Mouse (Mus musculus): Measurements from ENCODE around the gene Mapt. TPM values are rescaled to one million over a fixed set of nuclear protein-coding genes. Genes with fewer than 3 reads are reported as not detected.

Mapt gene
- polyA plus RNA-seq, 1 experiment from 2014 or later: 277 TPM

DNA sequence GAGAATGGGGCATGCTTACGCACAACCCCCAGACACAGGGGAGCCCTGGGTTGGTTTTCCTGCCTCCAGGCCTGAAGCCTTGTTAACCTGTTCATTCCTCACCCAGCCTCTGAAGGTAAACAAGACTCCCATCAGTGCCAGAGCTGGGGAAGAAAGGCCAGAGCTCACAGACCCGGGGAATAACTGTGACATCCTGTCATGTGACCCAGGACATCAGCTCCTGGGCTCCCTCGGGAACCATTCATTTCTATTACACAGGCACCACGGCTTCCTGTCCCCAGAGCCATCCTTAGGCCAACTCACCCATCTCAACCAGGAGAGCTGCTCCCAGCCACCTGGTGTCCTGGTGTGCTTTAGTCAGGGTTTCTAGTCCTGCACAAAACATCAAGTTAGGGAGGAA, 27.8 kb downstream of the Mapt start:
- Histone ChIP-seq H3K27me3 (no peaks in the 10 kb centered on the region), H3K4me3 (no peak overlapping the region), H3K4me2 (no peak overlapping the region), H3K4me1 (no peaks in the 10 kb centered on the region; the same call in 1 of the 2 replicates), H3K27ac (no peak overlapping the region), H3K9me3 (replicated peaks) (no peaks in the 10 kb centered on the region), H3K36me3 (ENCODE audit: poor library complexity, severe bottlenecking) (no peaks in the 10 kb centered on the region), H3K9ac (no peak overlapping the region)
- WGBS: 73% methylated on average over 4 of the region's 4 CpGs
- ATAC-seq: no peak

DNA sequence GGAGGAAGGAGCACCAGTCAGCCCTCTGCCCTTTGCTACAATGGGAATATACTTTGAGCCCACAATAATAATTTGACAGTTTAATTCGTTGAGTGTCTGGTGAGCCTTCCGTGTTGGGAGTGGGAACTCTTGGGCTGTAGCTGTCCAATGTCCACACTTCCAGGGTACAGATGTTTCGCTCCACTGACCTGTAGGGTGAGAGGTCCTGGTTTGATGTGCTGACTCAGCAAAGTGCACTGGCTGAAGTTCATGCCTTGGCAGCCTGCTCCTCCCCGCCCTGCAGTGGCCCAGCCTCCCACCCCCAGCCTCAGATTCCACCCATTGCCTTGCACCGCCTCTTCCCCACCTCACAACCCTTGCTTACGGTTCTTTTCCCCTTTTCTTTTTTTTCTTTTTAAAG, 33.5 kb downstream of the Mapt start:
- no peaks in the 10 kb centered on the region for H3K4me1 ChIP-seq
- H3K27me3 ChIP-seq: no peaks in the 10 kb centered on the region
- WGBS: 82% methylated on average over 6 of the region's 6 CpGs

DNA sequence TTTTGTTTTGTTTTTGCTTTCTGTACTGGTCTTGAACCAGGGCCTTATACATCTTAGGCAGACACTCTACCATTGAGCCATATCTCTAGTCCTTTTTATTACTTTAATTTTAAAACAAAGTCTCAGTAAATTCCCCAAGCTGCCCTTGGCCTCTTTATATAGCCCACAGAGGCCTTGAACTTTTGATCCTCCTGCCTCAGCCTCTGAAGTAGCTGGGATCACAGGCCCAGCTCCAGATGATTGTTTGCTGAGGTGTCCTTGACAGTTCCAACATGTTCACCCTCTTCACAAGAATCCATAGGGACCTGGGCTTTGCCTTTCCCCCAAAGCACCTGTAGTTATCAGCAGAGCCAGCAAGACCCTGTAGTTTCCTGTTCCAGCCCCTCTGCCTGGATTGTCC, 34.5 kb downstream of the Mapt start:
- Histone ChIP-seq H3K27me3 (no peaks in the 10 kb centered on the region), H3K9ac (no peak overlapping the region), H3K27ac (no peak overlapping the region), H3K4me3 (no peak overlapping the region), H3K4me2 (no peak overlapping the region), H3K9me3 (replicated peaks) (no peaks in the 10 kb centered on the region), H3K4me1 (no peaks in the 10 kb centered on the region), H3K36me3 (ENCODE audit: poor library complexity, severe bottlenecking) (no peaks in the 10 kb centered on the region)
- ATAC-seq: no peak

More for the DNA sequence above, 33.5 kb downstream of the Mapt start:
- Histone ChIP-seq H3K4me2 (no peak overlapping the region), H3K9ac (no peak overlapping the region), H3K4me3 (no peak overlapping the region), H3K36me3 (ENCODE audit: poor library complexity, severe bottlenecking) (no peaks in the 10 kb centered on the region), H3K9me3 (replicated peaks) (no peaks in the 10 kb centered on the region), H3K27ac (no peak overlapping the region)
- ATAC-seq: no peak

DNA sequence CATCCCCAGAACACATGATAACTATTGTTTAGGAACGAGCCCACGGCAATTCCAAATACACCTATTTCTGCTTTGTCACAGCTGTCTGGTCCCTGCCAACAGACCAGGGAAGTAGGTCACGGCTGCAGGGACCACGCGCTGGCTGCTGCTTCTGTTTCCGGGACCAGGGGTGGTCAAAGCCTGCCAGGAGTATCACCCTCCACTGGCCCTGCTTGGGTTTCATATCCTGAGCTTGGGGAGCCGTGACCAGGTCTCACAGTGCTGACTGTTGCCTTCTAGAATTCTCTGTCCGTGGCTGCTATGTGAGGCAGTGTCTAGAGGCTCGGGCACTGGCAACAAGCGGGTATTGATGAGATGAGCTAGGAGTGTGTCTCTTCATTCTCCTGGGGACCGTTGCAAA, 36.2 kb downstream of the Mapt start:
- H3K4me1 ChIP-seq: peaks cover 9% of the 10 kb centered on the region
- H3K27me3 ChIP-seq: no peaks in the 10 kb centered on the region
- WGBS: 86% methylated on average over 11 of the region's 11 CpGs
- H3K9me3 ChIP-seq (replicated peaks): no peaks in the 10 kb centered on the region
- H3K4me3 ChIP-seq: no peak overlapping the region
- H3K4me2 ChIP-seq: no peak overlapping the region
- no peak overlapping the region for H3K9ac ChIP-seq
- no peaks in the 10 kb centered on the region for H3K36me3 ChIP-seq (ENCODE audit: poor library complexity, severe bottlenecking)
- no peak overlapping the region for H3K27ac ChIP-seq
- no peak for ATAC-seq

DNA sequence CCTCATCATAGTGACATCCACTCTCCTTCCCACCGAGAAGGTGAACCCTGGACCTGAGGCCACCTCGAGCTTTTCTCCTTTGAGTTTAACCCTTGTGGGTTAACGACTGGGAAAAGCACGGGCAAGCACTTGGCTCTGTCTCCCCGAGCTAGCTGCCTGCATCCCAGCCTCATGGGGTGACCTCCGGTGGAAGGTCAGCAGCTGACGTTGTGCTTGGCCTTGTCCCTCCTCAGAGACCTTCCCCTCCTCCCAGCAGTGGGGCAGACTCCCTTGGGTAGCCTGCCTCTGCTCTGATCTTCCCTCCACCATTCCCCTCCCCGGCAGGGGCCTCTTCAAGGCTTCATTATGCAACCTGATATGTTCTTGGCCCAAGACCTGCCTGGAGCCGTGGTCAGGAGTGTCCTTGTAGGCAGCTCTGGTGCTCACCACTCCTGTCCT, 38.2 kb downstream of the Mapt start:
- Histone ChIP-seq H3K27me3 (no peaks in the 10 kb centered on the region), H3K4me2 (no peak overlapping the region), H3K9ac (no peak overlapping the region), H3K4me1 (peaks cover 10% of the 10 kb centered on the region), H3K9me3 (replicated peaks) (no peaks in the 10 kb centered on the region), H3K4me3 (no peak overlapping the region), H3K36me3 (ENCODE audit: poor library complexity, severe bottlenecking) (no peaks in the 10 kb centered on the region), H3K27ac (no peak overlapping the region)
- 68% methylated on average over 9 of the region's 9 CpGs for WGBS
- no peak for ATAC-seq

DNA sequence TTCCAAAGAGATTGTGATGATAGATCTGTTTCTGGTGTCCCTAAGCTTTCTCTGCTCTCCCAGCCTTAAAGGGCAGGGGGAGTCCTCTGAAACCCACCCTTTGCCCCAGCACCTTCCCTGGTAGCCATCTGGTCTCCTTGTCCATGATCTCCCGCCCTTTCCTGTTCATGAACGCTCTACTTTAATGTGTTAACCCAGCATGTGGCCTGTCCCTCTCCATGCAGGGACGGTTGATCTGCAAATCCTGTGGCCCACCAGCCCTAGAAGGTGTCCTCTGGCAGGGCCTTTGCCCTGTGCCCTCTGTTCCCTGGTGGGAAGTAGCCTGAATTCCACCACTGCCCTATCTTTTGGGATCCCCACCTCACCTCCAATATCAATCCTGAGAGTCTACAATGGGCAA, 39.3 kb downstream of the Mapt start:
- 80% methylated on average over 3 of the region's 3 CpGs for WGBS

DNA sequence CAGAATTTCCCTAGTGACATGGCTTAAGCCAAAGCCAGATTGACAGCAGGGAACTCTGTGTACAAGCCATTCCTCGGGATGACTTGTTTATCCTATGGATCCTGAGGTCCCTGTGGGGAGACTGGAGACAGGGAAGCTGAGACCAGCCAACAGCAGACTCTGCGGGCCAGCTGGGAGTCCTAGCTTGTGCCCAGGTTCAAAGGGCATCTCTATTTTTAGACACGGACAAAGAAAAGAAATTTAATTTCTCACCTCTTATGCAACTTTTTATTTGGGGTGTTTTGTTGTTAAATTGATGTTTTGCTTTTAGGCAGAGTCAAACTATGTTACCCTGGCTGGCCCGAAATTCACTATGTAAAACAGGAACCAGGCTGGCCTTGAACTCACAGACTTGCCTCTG, 39.7 kb downstream of the Mapt start:
- no peaks in the 10 kb centered on the region for H3K36me3 ChIP-seq (ENCODE audit: poor library complexity, severe bottlenecking)
- H3K27me3 ChIP-seq: no peaks in the 10 kb centered on the region
- H3K9ac ChIP-seq: no peak overlapping the region
- peaks cover 10% of the 10 kb centered on the region for H3K4me1 ChIP-seq
- H3K27ac ChIP-seq: no peak overlapping the region
- H3K4me2 ChIP-seq: no peak overlapping the region
- H3K4me3 ChIP-seq: no peak overlapping the region
- WGBS: 80% methylated on average over 4 of the region's 4 CpGs
- no peak for ATAC-seq
- no peaks in the 10 kb centered on the region for H3K9me3 ChIP-seq (replicated peaks)

More for the DNA sequence above, 39.3 kb downstream of the Mapt start:
- Histone ChIP-seq H3K27ac (no peak overlapping the region), H3K9ac (no peak overlapping the region), H3K4me2 (no peak overlapping the region), H3K4me3 (no peak overlapping the region), H3K27me3 (no peaks in the 10 kb centered on the region), H3K9me3 (replicated peaks) (no peaks in the 10 kb centered on the region), H3K4me1 (peaks cover 10% of the 10 kb centered on the region), H3K36me3 (ENCODE audit: poor library complexity, severe bottlenecking) (no peaks in the 10 kb centered on the region)
- ATAC-seq: no peak

DNA sequence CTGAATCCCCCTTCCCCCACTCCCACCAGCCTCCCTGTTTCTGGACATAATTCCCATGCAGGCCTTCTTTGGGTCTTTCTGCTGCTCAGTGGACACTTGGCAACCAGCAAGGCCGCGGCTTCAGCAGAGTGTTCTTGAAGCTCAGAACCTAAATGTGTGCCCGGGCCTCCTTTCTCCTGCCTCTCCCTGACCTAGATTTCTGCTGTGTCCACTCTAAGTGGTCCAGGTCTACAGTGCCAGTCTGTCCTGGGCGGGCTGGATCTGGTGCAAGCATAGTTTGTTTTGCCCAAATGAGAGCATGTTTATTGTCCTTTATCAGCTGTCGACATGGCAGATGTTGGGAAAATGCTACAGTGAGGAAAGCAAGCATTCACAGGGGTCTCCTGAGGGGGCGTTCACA, 40.7 kb downstream of the Mapt start:
- no peak overlapping the region for H3K4me3 ChIP-seq

DNA sequence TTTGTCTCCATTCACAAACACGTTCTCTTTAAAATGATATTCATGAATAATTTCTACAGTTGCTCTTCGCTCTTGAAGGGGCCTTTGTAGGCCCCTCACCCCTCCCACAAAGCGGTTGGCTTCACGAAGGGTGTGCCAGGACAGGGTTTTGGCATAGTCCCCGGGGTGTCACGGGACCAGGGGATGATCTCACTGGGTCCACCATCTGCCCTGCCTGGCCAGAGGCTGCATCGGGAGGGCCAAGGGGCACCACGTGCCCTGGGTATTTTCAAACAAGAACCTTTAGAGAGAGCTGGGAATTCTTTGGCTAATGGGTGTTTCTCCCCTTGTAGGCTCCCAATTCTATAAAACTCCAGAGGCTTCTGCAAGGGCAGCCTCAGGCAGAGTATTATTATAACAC, 41.2 kb downstream of the Mapt start:
- no peak overlapping the region for H3K4me2 ChIP-seq
- H3K4me3 ChIP-seq: no peak overlapping the region
- peaks cover 10% of the 10 kb centered on the region for H3K4me1 ChIP-seq
- no peak overlapping the region for H3K9ac ChIP-seq
- no peaks in the 10 kb centered on the region for H3K36me3 ChIP-seq (ENCODE audit: poor library complexity, severe bottlenecking)
- H3K9me3 ChIP-seq (replicated peaks): no peaks in the 10 kb centered on the region
- H3K27ac ChIP-seq: no peak overlapping the region
- H3K27me3 ChIP-seq: no peaks in the 10 kb centered on the region
- ATAC-seq: peak; percentile 73
- WGBS: 65% methylated on average over 8 of the region's 8 CpGs

More for the DNA sequence above, 40.7 kb downstream of the Mapt start:
- H3K9ac ChIP-seq: no peak overlapping the region
- H3K9me3 ChIP-seq (replicated peaks): no peaks in the 10 kb centered on the region
- WGBS: 70% methylated on average over 6 of the region's 6 CpGs
- no peaks in the 10 kb centered on the region for H3K27me3 ChIP-seq
- no peak overlapping the region for H3K4me2 ChIP-seq
- H3K27ac ChIP-seq: no peak overlapping the region; the same call in 1 of the 2 replicates
- H3K36me3 ChIP-seq (ENCODE audit: poor library complexity, severe bottlenecking): no peaks in the 10 kb centered on the region
- peaks cover 10% of the 10 kb centered on the region for H3K4me1 ChIP-seq
- peak; percentile 46; the same call in 1 of the 2 replicates for ATAC-seq

DNA sequence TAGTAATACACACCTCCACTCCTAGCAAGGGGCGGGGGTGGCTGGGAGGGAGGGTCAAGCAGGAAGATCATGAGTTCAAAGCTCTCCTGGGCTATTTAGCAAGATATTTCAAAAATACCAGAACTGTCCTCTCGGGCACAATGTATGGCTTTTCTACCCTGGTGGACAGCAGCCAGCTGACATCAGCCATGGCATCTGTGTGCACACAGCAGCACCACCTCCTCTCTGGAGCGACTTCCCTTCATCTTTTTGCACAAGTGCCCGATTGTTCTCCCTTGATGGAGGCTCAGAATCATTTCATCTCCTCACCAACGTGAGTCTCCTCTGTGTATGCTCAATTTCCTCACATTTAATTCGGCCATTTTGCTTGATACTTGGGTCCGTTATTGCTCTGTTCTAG, 44.6 kb downstream of the Mapt start:
- H3K4me1 ChIP-seq: peaks cover 14% of the 10 kb centered on the region
- no peaks in the 10 kb centered on the region for H3K36me3 ChIP-seq (ENCODE audit: poor library complexity, severe bottlenecking)
- 81% methylated on average over 7 of the region's 7 CpGs for WGBS
- no peaks in the 10 kb centered on the region for H3K27me3 ChIP-seq
- H3K27ac ChIP-seq: no peak overlapping the region
- H3K9ac ChIP-seq: no peak overlapping the region
- no peak overlapping the region for H3K4me2 ChIP-seq
- no peak for ATAC-seq
- H3K9me3 ChIP-seq (replicated peaks): no peaks in the 10 kb centered on the region
- no peak overlapping the region for H3K4me3 ChIP-seq

DNA sequence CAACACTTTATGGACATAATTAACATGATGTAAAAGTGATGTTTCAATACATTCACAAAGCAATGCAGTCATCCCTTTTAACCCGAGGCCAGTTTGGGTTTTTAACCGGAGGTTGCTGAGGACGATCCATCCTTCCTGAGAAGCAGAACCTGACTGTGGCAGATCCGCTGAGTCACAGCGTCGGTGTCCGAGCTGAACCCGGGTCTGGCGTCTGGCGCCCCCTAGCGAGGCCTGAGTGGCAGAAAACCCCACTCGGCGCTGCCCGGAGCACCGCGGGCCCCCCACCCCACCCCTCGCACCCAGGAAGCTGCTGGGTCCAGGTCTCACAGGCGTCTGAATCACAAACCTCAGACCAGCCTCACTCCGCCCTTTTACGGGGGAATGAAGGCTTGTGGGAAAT, 47.0 kb downstream of the Mapt start:
- Histone ChIP-seq H3K4me2 (0 out of 2 replicates have a peak overlapping the region, but pooled peaks have one; percentile 30), H3K36me3 (ENCODE audit: poor library complexity, severe bottlenecking) (peaks cover 10% of the 10 kb centered on the region), H3K9me3 (replicated peaks) (no peaks in the 10 kb centered on the region), H3K4me1 (peaks cover 3% of the 10 kb centered on the region; the same call in 1 of the 2 replicates), H3K27ac (no peak overlapping the region), H3K9ac (no peak overlapping the region), H3K4me3 (no peak overlapping the region), H3K27me3 (no peaks in the 10 kb centered on the region)
- WGBS: 4% methylated on average over 20 of the region's 20 CpGs
- ATAC-seq: no peak

DNA sequence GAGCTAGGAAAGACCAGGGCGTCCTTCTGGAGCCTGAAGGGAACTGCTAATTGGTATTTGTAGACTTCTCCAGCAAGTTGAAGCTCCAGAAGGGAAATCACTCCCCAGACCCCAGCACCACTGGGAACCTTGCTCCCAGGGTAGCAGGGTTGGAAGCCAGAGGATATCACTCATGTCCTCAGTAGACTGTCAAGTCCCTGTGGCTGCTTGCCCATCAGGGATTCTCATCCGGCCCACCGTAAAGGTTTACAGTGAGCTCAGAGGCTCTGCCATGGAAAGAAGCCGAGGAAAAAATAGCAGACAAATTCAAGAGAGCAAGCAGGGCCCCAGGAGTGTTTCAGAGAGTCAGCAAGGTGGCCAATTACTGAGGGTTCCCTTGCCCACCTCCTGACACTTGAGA, 47.9 kb downstream of the Mapt start:
- H3K4me2 ChIP-seq: no peak overlapping the region
- no peaks in the 10 kb centered on the region for H3K9me3 ChIP-seq (replicated peaks)
- WGBS: 89% methylated on average over 4 of the region's 4 CpGs
- ATAC-seq: no peak
- peaks cover 3% of the 10 kb centered on the region; the same call in 1 of the 2 replicates for H3K4me1 ChIP-seq
- no peaks in the 10 kb centered on the region for H3K27me3 ChIP-seq
- H3K9ac ChIP-seq: no peak overlapping the region
- no peak overlapping the region for H3K4me3 ChIP-seq
- H3K27ac ChIP-seq: no peak overlapping the region
- peaks cover 10% of the 10 kb centered on the region for H3K36me3 ChIP-seq (ENCODE audit: poor library complexity, severe bottlenecking)

DNA sequence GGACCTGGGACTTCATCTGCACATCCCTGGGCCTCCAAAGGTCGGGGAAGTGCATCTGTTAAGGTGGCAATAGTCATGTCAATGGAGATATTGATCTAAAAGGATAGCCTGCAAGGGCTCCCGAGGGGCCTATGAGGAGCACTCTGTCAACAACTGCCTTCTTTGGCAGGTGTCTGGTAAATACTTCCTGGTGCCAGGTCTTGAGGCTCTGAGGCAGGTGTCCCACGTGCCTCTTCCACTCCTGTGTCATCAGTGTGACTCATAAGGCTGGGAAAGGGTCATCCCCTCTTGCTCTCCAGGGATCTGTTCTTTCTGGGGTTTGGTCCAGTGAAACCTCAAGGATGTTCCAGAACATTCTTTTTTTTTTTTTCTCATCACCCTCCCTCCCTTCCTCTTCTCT, 48.3 kb downstream of the Mapt start:
- H3K4me2 ChIP-seq: no peak overlapping the region
- H3K9ac ChIP-seq: no peak overlapping the region
- peaks cover 3% of the 10 kb centered on the region; the same call in 1 of the 2 replicates for H3K4me1 ChIP-seq
- no peak overlapping the region for H3K4me3 ChIP-seq
- H3K27me3 ChIP-seq: no peaks in the 10 kb centered on the region
- 78% methylated on average over 3 of the region's 3 CpGs for WGBS
- no peak overlapping the region for H3K27ac ChIP-seq
- H3K36me3 ChIP-seq (ENCODE audit: poor library complexity, severe bottlenecking): peaks cover 10% of the 10 kb centered on the region
- no peak for ATAC-seq
- H3K9me3 ChIP-seq (replicated peaks): no peaks in the 10 kb centered on the region
